Mouse (Mus musculus): ENCODE data around the gene Olfr99. TPM values are rescaled to one million over a fixed set of nuclear protein-coding genes. Genes with fewer than 3 reads are reported as not detected.
A peak's percentile ranks its signal among the peaks of the same experiment; 100 is the strongest.

Gene Olfr99
- not detected in 2 replicates for polyA plus RNA-seq (2016; fragmentation: Nextera tagmentation; extraction: Ambion mirVana)

- WGBS = 81% methylated on average over 1 of the region's 1 CpGs
- H3K9me3 ChIP-seq = no peaks in the 10 kb centered on the region
- no peaks in the 10 kb centered on the region for H3K4me1 ChIP-seq
- DNase-seq (ENCODE audit: extremely low spot score, low spot score) = no peak
- H3K27ac ChIP-seq = no peak within 1 kb of the TSS
- H3K36me3 ChIP-seq (replicated peaks) = no peaks in the 10 kb centered on the region
- H3K27me3 ChIP-seq (ENCODE audit: poor library complexity, severe bottlenecking) = no peaks in the 10 kb centered on the region
- no peak within 1 kb of the TSS for H3K4me3 ChIP-seq
Measured at GRCm38 (mm10) chr17:37283360-37283759, at the start of gene Olfr99. Gene Olfr99 (minus strand): TSS chr17:37283460.

- H3K4me1 ChIP-seq = no peaks in the 10 kb centered on the region
- H3K36me3 ChIP-seq (replicated peaks) = no peaks in the 10 kb centered on the region
- no peak for DNase-seq (ENCODE audit: extremely low spot score, low spot score)
- no peak within 1 kb of the TSS for H3K4me3 ChIP-seq
- H3K9me3 ChIP-seq = peaks cover 8% of the 10 kb centered on the region; the same call in 1 of the 2 replicates
- no peak within 1 kb of the TSS for H3K27ac ChIP-seq
- no peaks in the 10 kb centered on the region for H3K27me3 ChIP-seq (ENCODE audit: poor library complexity, severe bottlenecking)
Measured at GRCm38 (mm10) chr17:37316954-37317353, 33.7 kb upstream of the Olfr99 start, which contains the start of gene Olfr102. Gene Olfr102 (minus strand): TSS chr17:37317054.

- WGBS = 57% methylated on average over 2 of the region's 2 CpGs
Measured at GRCm38 (mm10) chr17:37310146-37310699, 27.0 kb upstream of the Olfr99 start.

GRCm38 (mm10) chr17:37308483-37308882, 25.2 kb upstream of the Olfr99 start:
- Histone ChIP-seq H3K27ac (no peak overlapping the region), H3K36me3 (replicated peaks) (no peaks in the 10 kb centered on the region), H3K27me3 (ENCODE audit: poor library complexity, severe bottlenecking) (no peaks in the 10 kb centered on the region), H3K9me3 (no peaks in the 10 kb centered on the region), H3K4me1 (no peaks in the 10 kb centered on the region), H3K4me3 (no peak overlapping the region)
- WGBS = 45% methylated on average over 4 of the region's 4 CpGs
- no peak for DNase-seq (ENCODE audit: extremely low spot score, low spot score)

More at GRCm38 (mm10) chr17:37310146-37310699, 27.0 kb upstream of the Olfr99 start:
- Histone ChIP-seq H3K9me3 (no peaks in the 10 kb centered on the region), H3K4me1 (no peaks in the 10 kb centered on the region), H3K36me3 (replicated peaks) (no peaks in the 10 kb centered on the region), H3K27me3 (ENCODE audit: poor library complexity, severe bottlenecking) (no peaks in the 10 kb centered on the region), H3K27ac (no peak overlapping the region), H3K4me3 (no peak overlapping the region)
- no peak for DNase-seq (ENCODE audit: extremely low spot score, low spot score)

GRCm38 (mm10) chr17:37304213-37304612, 21.0 kb upstream of the Olfr99 start, which contains the start of gene Olfr101:
Gene Olfr101 (minus strand): TSS chr17:37304313.
- Histone ChIP-seq H3K27ac (no peak within 1 kb of the TSS), H3K4me1 (no peaks in the 10 kb centered on the region), H3K27me3 (ENCODE audit: poor library complexity, severe bottlenecking) (no peaks in the 10 kb centered on the region), H3K36me3 (replicated peaks) (no peaks in the 10 kb centered on the region), H3K4me3 (no peak within 1 kb of the TSS), H3K9me3 (no peaks in the 10 kb centered on the region)
- DNase-seq (ENCODE audit: extremely low spot score, low spot score) = no peak
- WGBS = 90% methylated on average over 4 of the region's 4 CpGs

GRCm38 (mm10) chr17:37280331-37280730, 2.9 kb downstream of the Olfr99 start:
- 86% methylated on average over 1 of the region's 1 CpGs for WGBS

GRCm38 (mm10) chr17:37276573-37276972, 6.7 kb downstream of the Olfr99 start:
- Histone ChIP-seq H3K4me3 (no peak overlapping the region), H3K9me3 (no peaks in the 10 kb centered on the region), H3K27me3 (ENCODE audit: poor library complexity, severe bottlenecking) (peaks cover 1% of the 10 kb centered on the region; the same call in 1 of the 2 replicates), H3K4me1 (no peaks in the 10 kb centered on the region), H3K27ac (no peak overlapping the region), H3K36me3 (replicated peaks) (no peaks in the 10 kb centered on the region)
- no peak for DNase-seq (ENCODE audit: extremely low spot score, low spot score)

More at GRCm38 (mm10) chr17:37280331-37280730, 2.9 kb downstream of the Olfr99 start:
- Histone ChIP-seq H3K4me3 (no peak overlapping the region), H3K4me1 (no peaks in the 10 kb centered on the region), H3K27me3 (ENCODE audit: poor library complexity, severe bottlenecking) (no peaks in the 10 kb centered on the region), H3K9me3 (no peaks in the 10 kb centered on the region), H3K36me3 (replicated peaks) (no peaks in the 10 kb centered on the region), H3K27ac (no peak overlapping the region)
- DNase-seq (ENCODE audit: extremely low spot score, low spot score) = no peak

- H3K4me3 ChIP-seq = no peak overlapping the region
- WGBS = 88% methylated on average over 2 of the region's 2 CpGs
- H3K27me3 ChIP-seq (ENCODE audit: poor library complexity, severe bottlenecking) = peaks cover 10% of the 10 kb centered on the region
- no peak for DNase-seq (ENCODE audit: extremely low spot score, low spot score)
- H3K36me3 ChIP-seq (replicated peaks) = no peaks in the 10 kb centered on the region
- H3K4me1 ChIP-seq = no peaks in the 10 kb centered on the region
- no peaks in the 10 kb centered on the region for H3K9me3 ChIP-seq
- no peak overlapping the region for H3K27ac ChIP-seq
Measured at GRCm38 (mm10) chr17:37275626-37276248, 7.5 kb downstream of the Olfr99 start.

- Histone ChIP-seq H3K4me1 (peaks cover 5% of the 10 kb centered on the region; the same call in 1 of the 2 replicates), H3K4me3 (peak overlapping the region; percentile 56), H3K36me3 (replicated peaks) (no peaks in the 10 kb centered on the region), H3K27me3 (ENCODE audit: poor library complexity, severe bottlenecking) (peaks cover 13% of the 10 kb centered on the region), H3K9me3 (no peaks in the 10 kb centered on the region), H3K27ac (no peak overlapping the region)
- 65% methylated on average over 8 of the region's 8 CpGs for WGBS
- no peak for DNase-seq (ENCODE audit: extremely low spot score, low spot score)
Measured at GRCm38 (mm10) chr17:37270702-37271092, 12.6 kb downstream of the Olfr99 start.

GRCm38 (mm10) chr17:37270058-37270701, 13.1 kb downstream of the Olfr99 start, which contains the start of gene H2-M3:
Gene H2-M3 (plus strand): TSS chr17:37270220.
- 5% methylated on average over 26 of the region's 26 CpGs for WGBS
- Histone ChIP-seq H3K27me3 (ENCODE audit: poor library complexity, severe bottlenecking) (peaks cover 13% of the 10 kb centered on the region), H3K36me3 (replicated peaks) (no peaks in the 10 kb centered on the region), H3K4me1 (peaks cover 5% of the 10 kb centered on the region; the same call in 1 of the 2 replicates), H3K9me3 (no peaks in the 10 kb centered on the region), H3K4me3 (peak within 1 kb of the TSS; percentile 56), H3K27ac (peak within 1 kb of the TSS; percentile 6; the same call in 1 of the 2 replicates)
- DNase-seq (ENCODE audit: extremely low spot score, low spot score) = peak; percentile 84

GRCm38 (mm10) chr17:37263626-37264025, 19.6 kb downstream of the Olfr99 start, which contains the start of gene Olfr98:
Gene Olfr98 (minus strand): TSS chr17:37263749.
- 86% methylated on average over 1 of the region's 1 CpGs for WGBS
- Histone ChIP-seq H3K4me3 (no peak within 1 kb of the TSS), H3K4me1 (no peaks in the 10 kb centered on the region), H3K27ac (no peak within 1 kb of the TSS), H3K36me3 (replicated peaks) (no peaks in the 10 kb centered on the region), H3K9me3 (no peaks in the 10 kb centered on the region), H3K27me3 (ENCODE audit: poor library complexity, severe bottlenecking) (no peaks in the 10 kb centered on the region)
- no peak for DNase-seq (ENCODE audit: extremely low spot score, low spot score)

GRCm38 (mm10) chr17:37250544-37250943, 32.7 kb downstream of the Olfr99 start:
- no peaks in the 10 kb centered on the region for H3K27me3 ChIP-seq (ENCODE audit: poor library complexity, severe bottlenecking)
- DNase-seq (ENCODE audit: extremely low spot score, low spot score) = no peak
- 15% methylated on average over 1 of the region's 1 CpGs for WGBS

GRCm38 (mm10) chr17:37249460-37249859, 33.8 kb downstream of the Olfr99 start:
- H3K9me3 ChIP-seq = no peaks in the 10 kb centered on the region

More at GRCm38 (mm10) chr17:37250544-37250943, 32.7 kb downstream of the Olfr99 start:
- H3K9me3 ChIP-seq = no peaks in the 10 kb centered on the region
- H3K36me3 ChIP-seq (replicated peaks) = no peaks in the 10 kb centered on the region
- no peak overlapping the region for H3K4me3 ChIP-seq
- H3K27ac ChIP-seq = no peak overlapping the region
- no peaks in the 10 kb centered on the region for H3K4me1 ChIP-seq

More at GRCm38 (mm10) chr17:37249460-37249859, 33.8 kb downstream of the Olfr99 start:
- no peaks in the 10 kb centered on the region for H3K27me3 ChIP-seq (ENCODE audit: poor library complexity, severe bottlenecking)
- no peak overlapping the region for H3K4me3 ChIP-seq
- no peaks in the 10 kb centered on the region for H3K36me3 ChIP-seq (replicated peaks)
- no peak for DNase-seq (ENCODE audit: extremely low spot score, low spot score)
- no peaks in the 10 kb centered on the region for H3K4me1 ChIP-seq
- no peak overlapping the region for H3K27ac ChIP-seq

Data from forebrain, embryonic 10.5 days (tissue).